Mouse (Mus musculus) brain, embryonic 14.5 days (tissue): ENCODE data around the gene Tnfrsf17. TPM values are rescaled to one million over a fixed set of nuclear protein-coding genes. Genes with fewer than 3 reads are reported as not detected.

ENCODE experiments used
- DNase-seq: peaks from one replicate; pipeline ENCODE4 v3.0.0-alpha.2; 2011; ENCODE audit warnings: low read depth
- CTCF ChIP-seq: fragments of 200-500 bp; IDR thresholded peaks from 2 replicates; pipeline ENCODE4 v1.5.1; 2012; ENCODE audit warnings: inconsistent platforms, mild to moderate bottlenecking, moderate library complexity, borderline replicate concordance; ENCODE audit not compliant: insufficient read depth, insufficient read length; ENCODE audit errors: extremely low read depth
- POLR2A ChIP-seq: fragments of 200-500 bp; IDR thresholded peaks from 2 replicates; pipeline ENCODE4 v1.6.1; 2012; ENCODE audit warnings: mild to moderate bottlenecking, inconsistent platforms, borderline replicate concordance; ENCODE audit not compliant: poor library complexity, insufficient read depth, insufficient read length, severe bottlenecking; ENCODE audit errors: extremely low read depth
- polyA plus RNA-seq: library from polyadenylated mRNA; depleted of rRNA; stranded (reverse); fragments of >200 nt; gene quantifications from 2 replicates; pipeline ENCODE4 v1.2.3, GENCODE M21; 2012

Gene Tnfrsf17
- polyA plus RNA-seq, 1 experiment, result 0.25 TPM

DNA sequence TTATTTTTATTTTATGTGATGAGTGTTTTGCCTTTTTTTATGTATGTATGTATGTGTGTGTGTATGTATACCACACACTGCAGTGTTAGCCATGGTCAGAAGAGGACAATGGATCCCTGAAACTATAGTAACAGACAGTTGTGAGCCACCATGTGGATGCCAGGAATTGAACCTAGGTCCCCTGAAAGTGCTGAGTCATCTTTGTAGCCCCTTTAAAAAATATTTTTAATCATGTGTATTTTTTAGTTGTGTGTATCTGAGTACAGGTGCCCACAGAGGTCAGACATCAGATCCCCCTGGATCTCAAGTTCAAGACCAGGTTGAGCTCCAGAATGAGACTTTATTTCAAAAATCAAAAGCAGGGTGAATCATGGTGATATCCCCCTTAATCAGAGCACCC lies 9.9 kb upstream of the Tnfrsf17 start:
- TF ChIP-seq CTCF (no peak), POLR2A (no peak)

DNA sequence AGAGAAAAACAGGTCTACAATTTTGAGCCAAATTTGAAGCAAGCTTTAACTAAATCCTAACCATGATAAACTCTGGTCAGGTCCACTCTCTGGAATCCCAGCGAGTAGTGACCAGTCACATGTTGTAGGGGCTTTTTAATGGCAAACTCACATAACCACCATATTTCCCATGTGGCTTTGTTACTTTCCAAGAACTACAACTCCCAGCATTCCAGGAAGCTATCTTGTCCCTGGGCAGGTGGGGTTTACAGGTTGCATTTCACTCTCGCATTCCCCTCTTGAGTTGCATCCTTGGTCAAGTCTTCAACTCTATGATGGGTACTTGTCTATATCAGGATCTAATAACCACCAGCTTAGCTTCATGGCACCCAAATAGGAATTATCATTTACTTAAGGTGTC lies 8.1 kb upstream of the Tnfrsf17 start:
- no peak for DNase-seq
- TF ChIP-seq POLR2A (no peak), CTCF (no peak)

More for the DNA sequence above, 9.9 kb upstream of the Tnfrsf17 start:
- DNase-seq, result no peak

DNA sequence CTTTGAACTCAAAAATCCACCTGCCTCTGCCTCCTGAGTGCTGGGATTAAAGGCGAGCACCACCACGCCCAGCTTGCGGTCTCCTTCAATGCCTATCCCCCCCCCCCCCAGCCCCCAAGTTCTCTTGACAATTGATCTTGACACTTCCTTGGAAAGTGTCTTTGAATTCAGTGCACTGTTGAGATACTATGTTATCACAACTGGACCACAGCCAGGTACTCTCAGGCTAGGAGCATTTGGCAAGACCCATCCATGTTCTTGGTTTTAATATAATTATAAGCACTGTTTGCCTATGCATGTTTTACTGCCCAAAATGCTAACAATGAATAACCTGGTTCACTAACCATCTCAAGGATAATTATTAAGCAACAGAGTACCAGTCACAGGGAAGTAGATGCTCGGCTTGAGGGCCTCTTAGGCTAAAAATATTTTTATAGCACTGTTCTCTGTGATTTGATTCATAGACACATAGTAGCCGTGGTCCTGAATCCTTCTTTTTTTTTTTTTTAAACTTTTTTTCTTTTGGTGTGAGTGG lies 2.2 kb downstream of the Tnfrsf17 start:
- no peak for DNase-seq
- TF ChIP-seq CTCF (no peak), POLR2A (no peak)

DNA sequence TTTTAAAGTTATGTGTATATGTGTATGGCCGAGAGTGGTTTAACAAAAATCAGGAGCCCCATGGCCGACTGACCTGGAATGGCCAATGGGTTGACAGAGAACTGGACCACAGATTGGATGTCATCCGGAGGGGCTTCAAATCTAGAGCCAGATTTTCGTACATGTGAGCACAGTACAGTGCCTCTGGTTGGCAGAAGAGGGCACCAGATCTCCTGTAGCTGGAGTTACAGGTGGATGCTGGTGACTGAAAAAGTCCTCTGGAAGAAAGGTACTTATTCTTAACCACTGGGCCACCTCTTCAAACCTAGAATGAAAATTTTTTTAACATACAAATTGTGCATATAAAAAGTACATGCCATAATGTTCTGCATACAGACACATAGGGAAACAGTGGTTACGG lies 3.1 kb downstream of the Tnfrsf17 start:
- peak; percentile 21; the same call in 1 of the 2 replicates for TF ChIP-seq CTCF
- no peak for TF ChIP-seq POLR2A

DNA sequence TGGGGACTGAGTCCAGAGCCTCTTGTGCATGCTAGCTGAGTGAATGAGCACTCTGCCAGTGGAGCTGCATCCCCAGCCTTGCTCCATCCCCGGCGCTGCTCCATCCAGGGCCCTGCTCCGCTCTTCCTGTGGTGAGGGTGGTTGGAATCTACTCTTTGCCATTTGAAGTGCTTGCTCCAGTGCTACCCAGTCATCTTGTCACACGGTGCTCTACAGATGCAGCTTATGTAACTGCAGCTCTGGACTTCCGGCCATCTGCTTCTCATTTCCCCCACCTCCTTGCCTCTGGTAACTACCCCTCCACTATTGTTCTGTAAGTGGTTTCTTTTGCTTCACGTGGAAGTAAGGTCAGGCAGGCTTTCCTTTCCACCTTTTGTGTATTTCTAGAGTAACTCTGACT lies 3.7 kb downstream of the Tnfrsf17 start:
- DNase-seq, result no peak
- TF ChIP-seq CTCF (no peak), POLR2A (no peak)

More for the DNA sequence above, 3.1 kb downstream of the Tnfrsf17 start:
- DNase-seq, result no peak

DNA sequence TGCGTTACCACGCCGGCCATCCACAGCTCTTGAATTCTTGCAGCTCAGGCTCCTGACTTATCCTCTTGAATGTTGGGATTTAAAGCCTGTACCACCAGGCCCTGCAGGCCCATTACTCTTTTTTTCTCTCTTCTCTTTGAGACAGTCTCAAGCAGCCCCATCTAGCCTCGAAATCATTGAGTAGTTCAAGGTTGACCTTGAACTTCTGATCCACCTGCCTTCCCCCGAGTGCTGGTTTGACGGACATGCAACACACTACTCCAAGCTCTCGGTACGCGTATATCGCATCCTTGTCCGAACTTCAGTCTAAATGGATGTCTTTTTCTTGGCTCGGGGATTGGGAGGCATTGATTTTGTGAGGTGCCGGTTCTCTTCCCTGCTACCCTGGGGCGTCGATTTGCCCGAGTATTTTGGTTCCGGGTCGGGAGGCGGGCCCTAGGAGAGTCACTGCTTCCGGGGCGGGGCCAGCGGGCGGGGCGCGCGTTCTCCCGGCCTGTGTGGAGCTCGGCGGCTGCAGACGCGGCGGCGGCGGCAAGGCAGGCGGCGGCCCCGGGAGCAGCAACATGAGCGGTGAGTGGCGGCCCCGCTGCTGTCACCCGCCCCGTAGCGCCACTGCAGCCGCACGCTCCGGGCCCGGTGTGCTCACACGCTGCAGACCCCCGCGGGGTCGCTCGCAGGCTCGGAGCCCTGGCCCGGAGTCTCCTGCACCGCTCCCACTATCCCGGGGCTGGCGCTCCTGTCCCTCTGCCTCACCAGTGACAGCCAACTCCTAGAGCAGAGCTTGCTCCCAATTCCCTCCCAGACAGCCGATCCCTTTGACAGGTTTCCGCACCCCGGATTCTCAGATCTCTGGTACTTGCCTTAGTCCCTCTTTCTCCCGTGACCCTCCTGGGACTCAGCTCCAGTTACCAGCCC lies 9.1 kb downstream of the Tnfrsf17 start, which contains the start of gene Snx29:
Snx29 (plus strand) TSS at position 500 of the 915 bp plus-strand sequence.
- DNase-seq, result peak; percentile 97
- peak; percentile 89 for TF ChIP-seq POLR2A
- TF ChIP-seq CTCF, result no peak

DNA sequence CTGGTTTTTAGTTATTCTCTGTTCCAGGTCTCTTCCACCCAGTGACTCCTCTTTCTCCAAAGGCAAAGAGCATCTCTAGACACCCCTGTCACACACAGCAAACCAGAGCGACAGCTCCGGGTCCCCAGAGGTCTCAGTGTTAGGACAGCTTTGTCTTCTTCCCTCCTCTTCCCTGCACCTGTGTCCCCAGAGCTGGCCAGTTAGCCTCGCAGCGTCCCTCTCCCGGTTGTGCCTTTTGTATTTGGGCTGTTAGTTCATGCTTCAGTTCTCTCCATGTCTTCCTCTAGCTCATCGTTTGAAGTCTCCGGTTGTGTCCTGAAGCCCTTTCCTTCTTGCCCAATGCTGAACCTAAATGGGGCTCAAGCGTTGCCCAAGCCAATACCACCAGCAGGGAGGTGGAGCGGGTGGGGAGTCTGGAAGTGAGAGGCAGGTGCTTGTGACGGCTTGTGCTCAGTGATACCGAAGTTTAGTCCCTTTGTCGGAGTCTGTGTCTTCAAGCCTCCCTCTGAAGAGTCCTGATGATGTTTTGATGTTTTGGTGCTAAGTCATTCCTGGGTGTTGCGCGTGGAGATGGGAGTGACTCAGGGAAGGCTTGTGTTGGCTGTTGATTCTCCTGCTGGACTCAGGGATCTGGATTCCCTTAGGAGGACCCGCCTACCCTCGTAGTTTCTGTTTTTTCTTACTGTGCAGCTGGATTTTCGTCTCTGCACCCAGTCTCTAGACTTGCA lies 9.9 kb downstream of the Tnfrsf17 start:
- peak; percentile 37 for DNase-seq
- no peak for TF ChIP-seq CTCF
- TF ChIP-seq POLR2A, result no peak

DNA sequence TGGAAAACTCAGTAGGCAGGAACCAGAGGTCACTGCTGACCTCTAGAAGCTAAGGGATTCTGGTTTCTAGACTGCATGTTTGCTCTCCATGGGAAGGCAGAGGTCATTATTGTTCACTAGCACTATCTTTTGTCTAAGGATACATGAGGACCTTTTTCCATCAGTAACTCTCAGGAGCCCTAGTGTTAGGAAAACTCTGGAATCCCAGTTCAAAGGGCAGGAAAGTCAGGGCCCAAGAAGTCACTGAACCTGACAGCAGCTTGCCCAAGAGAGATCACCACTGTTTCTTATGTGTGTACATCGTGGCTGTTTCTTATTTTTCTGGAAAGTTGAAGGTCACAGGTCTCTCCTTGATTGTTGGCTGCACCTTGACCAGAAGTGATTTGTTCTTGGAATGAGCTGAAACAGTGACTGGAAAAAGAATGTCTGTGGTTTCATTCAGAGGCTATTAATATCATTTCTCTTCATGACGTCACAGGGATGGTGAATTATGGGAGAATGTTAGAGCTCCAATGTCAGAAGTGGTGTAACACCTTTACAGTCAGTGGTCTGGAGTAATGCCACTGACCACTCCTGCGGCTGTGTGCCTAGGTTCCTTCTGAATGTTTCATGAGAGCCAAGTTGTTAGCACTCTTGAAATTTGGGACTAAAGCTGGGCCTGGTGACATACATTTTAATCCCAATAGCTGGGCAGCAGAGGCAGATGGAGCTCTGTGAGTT lies 16.6 kb downstream of the Tnfrsf17 start:
- no peak for TF ChIP-seq CTCF
- no peak for TF ChIP-seq POLR2A
- no peak for DNase-seq

DNA sequence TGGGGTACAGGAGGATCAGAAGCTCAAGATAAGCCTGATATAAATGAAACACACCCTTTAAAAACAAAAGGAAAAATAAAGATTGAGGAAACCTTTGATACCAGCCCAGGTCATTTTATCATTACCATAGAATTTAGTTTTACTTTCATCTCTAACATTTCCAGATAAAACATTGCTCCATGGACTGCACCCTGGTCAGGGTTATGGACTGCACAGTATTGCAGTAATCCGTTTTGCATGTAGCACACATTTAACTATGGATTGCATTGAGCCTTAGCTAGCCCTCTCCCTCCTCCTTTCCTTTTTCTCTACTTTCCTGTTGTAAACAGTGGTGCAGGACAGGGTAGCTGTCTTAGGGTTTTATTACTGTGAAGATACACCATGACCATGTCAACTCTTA lies 17.4 kb downstream of the Tnfrsf17 start:
- no peak for DNase-seq
- TF ChIP-seq CTCF, result no peak
- TF ChIP-seq POLR2A, result no peak

DNA sequence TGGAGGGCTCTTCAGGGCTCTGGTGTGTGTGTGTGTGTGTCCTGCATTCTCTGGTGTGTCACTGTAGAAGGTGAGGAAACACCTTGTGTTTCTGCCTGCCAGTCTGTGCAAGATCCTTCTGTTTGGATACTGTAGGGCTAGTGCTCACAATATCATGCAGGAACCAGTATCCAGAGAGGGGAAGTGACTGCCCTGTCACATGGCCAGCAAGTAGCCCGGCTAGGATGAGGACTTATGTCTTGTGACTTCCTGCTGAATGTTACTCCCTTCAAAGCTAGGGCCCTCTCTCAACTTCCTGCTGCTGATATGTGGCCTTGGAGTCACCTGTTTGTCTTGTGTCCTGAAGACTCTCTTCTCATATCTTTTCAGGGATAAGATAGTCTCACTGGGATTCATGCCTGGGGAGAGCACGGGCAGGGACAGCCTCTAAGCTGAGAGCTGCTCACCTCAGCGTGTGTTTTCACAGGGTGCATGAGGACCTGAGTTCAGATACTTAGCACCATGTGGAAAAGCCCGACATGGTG lies 29.7 kb downstream of the Tnfrsf17 start:
- no peak for DNase-seq
- TF ChIP-seq CTCF (no peak), POLR2A (no peak)

DNA sequence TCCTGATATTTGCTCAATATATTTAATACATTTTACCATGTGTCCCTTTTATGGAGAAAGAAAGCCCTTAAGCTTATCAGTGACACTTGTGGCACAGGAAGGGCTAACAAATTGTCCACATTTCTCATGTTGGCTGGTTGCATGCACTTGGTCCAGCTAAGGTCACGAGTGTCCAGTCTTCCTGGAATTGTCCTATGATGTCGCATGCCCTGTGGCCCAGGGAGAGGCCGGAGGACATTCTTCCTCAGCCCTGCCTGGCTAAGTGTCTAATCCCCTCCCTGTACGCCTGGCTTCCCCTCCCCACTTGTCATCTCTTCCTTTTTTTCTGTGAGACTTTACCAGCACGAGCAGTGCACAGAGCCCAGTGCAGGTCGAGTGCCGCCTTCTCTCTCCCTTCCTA lies 38.3 kb downstream of the Tnfrsf17 start:
- DNase-seq, result no peak
- no peak for TF ChIP-seq CTCF
- no peak for TF ChIP-seq POLR2A

DNA sequence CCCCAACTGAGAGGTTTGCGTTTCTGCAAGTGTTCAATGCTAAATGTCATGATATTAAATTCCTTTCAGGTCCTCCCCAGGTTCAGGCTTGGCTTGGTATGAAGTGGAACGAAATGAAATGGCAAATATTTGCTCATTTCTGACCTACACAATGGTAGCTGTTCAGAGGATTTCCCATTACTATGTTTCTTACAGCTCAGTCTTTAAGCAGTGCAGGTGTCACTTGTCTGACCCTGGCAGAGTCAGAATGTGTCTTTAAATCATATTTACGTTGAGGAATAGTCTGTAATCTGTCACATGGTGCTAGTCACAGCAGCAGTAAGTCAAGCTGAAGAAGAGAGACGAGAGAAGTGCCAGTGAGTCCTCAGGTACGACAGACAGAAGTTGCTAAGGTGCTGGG lies 45.6 kb downstream of the Tnfrsf17 start:
- no peak for DNase-seq
- no peak for TF ChIP-seq POLR2A
- TF ChIP-seq CTCF, result no peak
